Mouse (Mus musculus): ENCODE results near the gene Ctc1. TPM values are rescaled to one million over a fixed set of nuclear protein-coding genes. Genes with fewer than 3 reads are reported as not detected.

Ctc1 gene
- total RNA-seq, 1 experiment from 2014 or later = 24.2 TPM

Small RNA genes within 50 kb of the gene (microRNA-seq; reads per million reads assigned to microRNA genes)
- 0 reads per million in 2 experiments for gene Mir3062

Other genes with a start within 250 kb of the Ctc1 start
- gene Ndel1, start 144.1 kb upstream of the Ctc1 start, total RNA-seq (2021) = 67.1 and 73.2 TPM in 2 replicates
- gene Rnf222, start 127.4 kb upstream of the Ctc1 start, total RNA-seq (2021) = 0.15 TPM in 1 of 2 replicates, not detected in the other
- gene Rpl26, start 114.3 kb upstream of the Ctc1 start, total RNA-seq (2021) = 1,094 and 1,263 TPM in 2 replicates
- gene Odf4, start 88.8 kb upstream of the Ctc1 start, total RNA-seq (2021) = 0.30 and 0.45 TPM in 2 replicates
- gene Arhgef15, start 58.4 kb upstream of the Ctc1 start, total RNA-seq (2021) = 28.7 and 31.9 TPM in 2 replicates
- 54.6 and 55.8 TPM in 2 replicates for gene Slc25a35, start 47.8 kb upstream of the Ctc1 start, total RNA-seq (2021)
- gene Rangrf, start 40.7 kb upstream of the Ctc1 start, total RNA-seq (2021) = 16.3 and 24.8 TPM in 2 replicates
- 28.1 and 29.0 TPM in 2 replicates for gene Pfas, start 7.5 kb upstream of the Ctc1 start, total RNA-seq (2021)
- gene Aurkb, start 29.7 kb downstream of the Ctc1 start, total RNA-seq (2021) = 17.1 and 18.8 TPM in 2 replicates
- 19.2 and 20.6 TPM in 2 replicates for gene Borcs6, start 43.8 kb downstream of the Ctc1 start, total RNA-seq (2021)
- 12.0 and 12.3 TPM in 2 replicates for gene Tmem107, start 54.9 kb downstream of the Ctc1 start, total RNA-seq (2021)
- gene Vamp2, start 72.6 kb downstream of the Ctc1 start, total RNA-seq (2021) = 111 and 139 TPM in 2 replicates
- gene Per1, start 79.3 kb downstream of the Ctc1 start, total RNA-seq (2021) = 116 and 118 TPM in 2 replicates
- gene Hes7, start 104.5 kb downstream of the Ctc1 start, total RNA-seq (2021) = 0.37 TPM in 1 of 2 replicates, not detected in the other
- gene 9130213A22Rik, start 106.7 kb downstream of the Ctc1 start, total RNA-seq (2021) = 0.38 and 0.41 TPM in 2 replicates
- gene Aloxe3, start 110.0 kb downstream of the Ctc1 start, total RNA-seq (2021) = 1.2 and 1.6 TPM in 2 replicates
- not detected in 2 replicates for gene Alox12b, start 141.1 kb downstream of the Ctc1 start, total RNA-seq (2021)
- 0.19 TPM in 1 of 2 replicates, not detected in the other for gene Alox8, start 181.9 kb downstream of the Ctc1 start, total RNA-seq (2021)
- gene Gucy2e, start 221.1 kb downstream of the Ctc1 start, total RNA-seq (2021) = not detected in 2 replicates